Mouse (Mus musculus): ENCODE measurements around the gene Klf4. TPM values are rescaled to one million over a fixed set of nuclear protein-coding genes. Genes with fewer than 3 reads are reported as not detected.
A peak's percentile ranks its signal among the peaks of the same experiment; 100 is the strongest.

Klf4 gene
- polyA plus RNA-seq, 1 experiment from 2014 or later = 1.3 TPM

GRCm38 (mm10) chr4:55478333-55478732 is 53.9 kb downstream of the Klf4 start:
- ATAC-seq (ENCODE audit: insufficient read depth, low FRiP score, low TSS enrichment) (no peak), DNase-seq (ENCODE audit: low spot score) (no peak)
- Histone ChIP-seq H3K4me3 (ENCODE audit: low read depth, low read length) (no peak overlapping the region), H3K27me3 (ENCODE audit: control insufficient read depth, insufficient read depth, low read length) (no peaks in the 10 kb centered on the region), H3K27ac (ENCODE audit: low read depth, low read length) (no peak overlapping the region), H3K9ac (ENCODE audit: low read length) (no peak overlapping the region), H3K36me3 (ENCODE audit: control insufficient read depth, insufficient read depth, low read length) (no peaks in the 10 kb centered on the region), H3K9me3 (ENCODE audit: control insufficient read depth, low read length) (no peaks in the 10 kb centered on the region), H3K4me1 (ENCODE audit: control insufficient read depth, insufficient read depth, low read length) (no peaks in the 10 kb centered on the region; the same call in 1 of the 2 replicates), H3K4me2 (ENCODE audit: low read depth) (no peak overlapping the region)
- WGBS = 72% methylated on average over 5 of the region's 5 CpGs

DNA sequence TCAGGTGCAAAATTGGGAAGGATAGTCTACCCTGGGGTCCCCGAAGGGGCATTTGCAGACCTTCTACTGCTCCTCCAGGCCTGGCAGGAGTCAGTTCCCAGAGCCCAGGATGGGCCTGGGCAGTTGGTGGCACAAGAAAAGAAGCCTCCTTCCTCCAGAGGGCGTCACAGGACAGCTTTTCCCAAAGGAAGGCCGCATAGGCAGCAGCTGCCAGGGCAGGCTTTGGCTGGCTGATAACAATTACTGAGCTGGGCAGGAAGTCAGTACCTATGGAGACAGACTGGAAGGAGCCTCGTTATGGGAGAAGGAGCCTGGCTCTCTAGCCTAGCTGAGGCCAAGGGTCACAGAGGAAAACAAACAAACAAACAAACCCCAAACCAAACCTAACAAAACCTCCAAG is 54.3 kb downstream of the Klf4 start:
- Histone ChIP-seq H3K4me2 (ENCODE audit: low read depth) (no peak overlapping the region), H3K4me3 (ENCODE audit: low read depth, low read length) (no peak overlapping the region), H3K9me3 (ENCODE audit: control insufficient read depth, low read length) (no peaks in the 10 kb centered on the region), H3K4me1 (ENCODE audit: control insufficient read depth, insufficient read depth, low read length) (no peaks in the 10 kb centered on the region; the same call in 1 of the 2 replicates), H3K27ac (ENCODE audit: low read depth, low read length) (no peak overlapping the region), H3K27me3 (ENCODE audit: control insufficient read depth, insufficient read depth, low read length) (no peaks in the 10 kb centered on the region), H3K9ac (ENCODE audit: low read length) (no peak overlapping the region), H3K36me3 (ENCODE audit: control insufficient read depth, insufficient read depth, low read length) (no peaks in the 10 kb centered on the region)
- DNase-seq (ENCODE audit: low spot score) (peak; percentile 31), ATAC-seq (ENCODE audit: insufficient read depth, low FRiP score, low TSS enrichment) (no peak)
- WGBS = 33% methylated on average over 4 of the region's 4 CpGs

- H3K4me2 ChIP-seq (ENCODE audit: low read depth) = no peak overlapping the region
- H3K4me3 ChIP-seq (ENCODE audit: low read depth, low read length) = no peak overlapping the region
- no peak overlapping the region for H3K27ac ChIP-seq (ENCODE audit: low read depth, low read length)
- ATAC-seq (ENCODE audit: insufficient read depth, low FRiP score, low TSS enrichment) (no peak), DNase-seq (ENCODE audit: low spot score) (no peak)
- no peaks in the 10 kb centered on the region; the same call in 1 of the 2 replicates for H3K4me1 ChIP-seq (ENCODE audit: control insufficient read depth, insufficient read depth, low read length)
- no peaks in the 10 kb centered on the region for H3K9me3 ChIP-seq (ENCODE audit: control insufficient read depth, low read length)
- H3K27me3 ChIP-seq (ENCODE audit: control insufficient read depth, insufficient read depth, low read length) = no peaks in the 10 kb centered on the region
- no peak overlapping the region for H3K9ac ChIP-seq (ENCODE audit: low read length)
- 84% methylated on average over 7 of the region's 7 CpGs for WGBS
- no peaks in the 10 kb centered on the region for H3K36me3 ChIP-seq (ENCODE audit: control insufficient read depth, insufficient read depth, low read length)
Observed at GRCm38 (mm10) chr4:55477210-55477759, 55.0 kb downstream of the Klf4 start.

Other genes with a start within 250 kb of the Klf4 start
- 87.3 and 100.0 TPM in 2 replicates for gene Rad23b, start 182.4 kb downstream of the Klf4 start, polyA plus RNA-seq (2014; fragmentation: Nextera tagmentation; extraction: Ambion mirVana)